Mouse (Mus musculus) cerebellum, postnatal 4 days (tissue): Measurements from ENCODE around the gene Trcg1.

ENCODE experiments used
- DNase-seq, 2 experiments: peaks; one replicate each; pipeline ENCODE4 v3.0.0; 2022; ENCODE audit warnings: low spot score in 2 of 2, mixed read lengths in 1 of 2

Trcg1 gene

GRCm38 (mm10) chr9:57261913-57262794 is 25.8 kb downstream of the Trcg1 start, which contains the start of gene 1700017B05Rik:
Gene 1700017B05Rik, minus strand, starts transcription at chr9:57262612.
- DNase-seq: peak; percentile 55 to 73

DNA sequence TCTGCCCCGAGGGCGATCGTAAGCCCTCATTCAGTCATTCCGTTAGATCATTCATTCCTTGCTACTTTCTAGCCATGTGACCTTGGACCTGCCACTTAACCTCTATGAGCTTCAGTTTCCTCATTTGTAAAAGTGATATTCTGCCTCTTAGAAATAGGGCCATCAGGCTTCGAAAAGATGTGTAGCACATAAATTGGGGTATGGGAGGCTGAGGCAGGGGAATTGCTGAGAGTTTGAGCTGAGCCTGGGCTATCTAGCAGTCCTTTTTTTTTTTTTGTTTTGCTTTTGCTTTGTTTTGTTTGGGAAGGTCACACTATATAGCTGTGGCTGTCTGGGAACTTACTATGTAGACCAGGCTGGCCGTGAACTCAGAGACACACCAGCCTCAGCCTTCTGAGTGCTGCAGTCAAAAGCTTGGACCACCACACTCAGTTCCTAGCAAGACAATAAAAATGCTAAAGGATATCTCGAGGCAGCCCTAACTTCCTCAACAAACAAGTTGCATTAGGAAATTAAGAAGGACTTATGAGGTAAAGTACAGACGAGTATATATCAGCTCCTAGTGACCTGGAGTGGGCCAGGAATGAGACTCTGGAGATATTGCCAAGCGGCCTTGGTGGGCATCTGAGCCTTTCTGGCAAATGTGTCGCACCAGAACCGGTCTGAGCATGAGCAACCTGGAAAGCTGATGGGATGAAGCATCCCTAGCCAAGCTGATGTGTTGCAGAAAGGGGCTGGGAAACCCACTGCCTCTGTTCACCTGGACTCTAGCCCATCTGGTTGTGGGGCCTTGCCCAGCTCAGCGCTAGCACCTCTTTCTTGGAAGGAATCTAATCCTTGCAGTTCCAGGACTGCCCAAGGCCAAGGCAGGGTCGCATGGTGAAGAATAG is 26.7 kb downstream of the Trcg1 start:
- DNase-seq: no peak

GRCm38 (mm10) chr9:57265125-57265524 is 28.8 kb downstream of the Trcg1 start:
- no peak for DNase-seq

DNA sequence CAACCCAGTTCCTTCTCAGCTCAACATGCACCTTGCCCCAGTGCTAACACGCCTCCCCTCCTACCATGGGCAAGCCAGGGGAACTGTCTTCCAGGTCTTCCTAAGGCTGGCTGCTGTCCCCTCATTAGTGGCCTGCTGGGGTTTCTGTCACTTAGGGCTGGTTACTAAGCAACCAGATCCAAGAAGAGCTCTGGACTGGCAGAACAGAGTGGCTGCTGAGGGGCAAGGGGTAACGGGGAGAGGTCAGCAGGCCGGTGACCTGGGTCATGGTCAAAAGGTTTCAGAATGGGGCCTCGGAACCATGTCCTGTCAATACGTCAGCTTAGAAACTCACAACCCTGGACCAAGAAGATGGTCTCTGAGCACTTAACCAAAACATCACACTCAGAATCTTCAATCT is 31.1 kb downstream of the Trcg1 start:
- no peak for DNase-seq

GRCm38 (mm10) chr9:57268078-57268477 is 31.7 kb downstream of the Trcg1 start:
- DNase-seq: no peak

DNA sequence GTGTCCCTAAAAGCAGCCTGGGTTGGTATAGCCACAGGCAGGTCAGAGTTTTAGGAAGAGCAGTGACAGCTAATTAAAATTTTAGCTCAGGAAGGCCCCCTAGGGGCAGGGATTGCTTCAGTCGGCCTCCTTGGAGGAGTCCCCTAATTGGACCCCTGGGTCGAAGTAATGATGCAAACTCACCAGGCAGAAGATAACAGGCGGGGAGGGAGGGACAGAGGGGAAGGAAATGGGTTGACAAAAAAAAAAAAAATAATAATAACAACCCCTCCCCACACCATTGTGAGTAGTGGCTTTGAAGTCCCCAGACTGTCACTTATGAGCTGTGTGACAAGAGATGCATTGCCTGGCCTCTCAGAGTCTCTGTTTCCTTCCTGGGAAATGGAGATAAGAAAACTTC is 32.2 kb downstream of the Trcg1 start:
- no peak for DNase-seq

- no peak for DNase-seq
Observed at GRCm38 (mm10) chr9:57269384-57269783, 33.0 kb downstream of the Trcg1 start.

- DNase-seq: no peak
Observed at GRCm38 (mm10) chr9:57270399-57270798, 34.0 kb downstream of the Trcg1 start.

GRCm38 (mm10) chr9:57271081-57271480 is 34.7 kb downstream of the Trcg1 start:
- DNase-seq: no peak

GRCm38 (mm10) chr9:57271837-57272562 is 35.6 kb downstream of the Trcg1 start:
- DNase-seq: no peak

DNA sequence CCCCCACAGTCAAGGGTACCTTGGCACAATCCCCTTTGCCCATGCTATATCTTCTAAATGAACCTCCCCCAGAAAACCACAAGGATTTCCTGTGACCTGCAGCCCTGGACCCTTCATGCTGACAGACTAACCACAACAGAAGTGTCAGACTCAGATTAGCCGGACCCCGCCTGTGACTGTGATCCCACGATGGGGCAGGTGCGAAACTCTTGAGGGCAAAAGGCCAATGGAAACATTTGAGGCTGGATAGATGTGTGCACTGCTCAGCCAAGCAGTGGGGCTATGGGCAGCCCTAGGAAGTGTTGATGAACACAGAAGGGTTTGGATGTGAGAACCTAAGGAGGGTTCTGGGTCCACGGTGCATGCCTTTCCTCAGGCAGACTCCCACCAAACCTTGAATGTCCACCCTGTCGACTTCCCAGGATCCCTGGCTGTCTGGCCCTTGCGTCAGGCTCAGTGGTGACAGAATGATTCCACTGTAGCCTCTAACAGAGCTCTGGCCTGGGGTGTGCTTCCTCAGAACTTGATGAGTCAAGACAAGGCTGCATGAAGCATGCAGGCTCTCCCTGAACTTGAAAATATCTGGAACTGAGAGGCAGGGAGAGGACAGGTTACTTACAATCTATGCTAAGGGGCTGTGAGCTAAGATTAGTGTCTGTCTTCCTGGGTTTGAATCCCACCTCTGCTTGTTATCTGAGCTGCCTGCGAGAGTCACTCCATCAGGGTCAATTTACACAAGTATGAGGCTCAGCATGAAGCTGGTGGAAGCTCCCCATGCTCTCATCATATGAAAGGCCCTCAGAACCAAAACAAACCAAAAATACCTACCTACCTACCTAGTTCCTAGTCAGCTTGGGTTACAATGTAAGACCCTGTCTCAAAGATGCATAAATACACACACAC is 36.8 kb downstream of the Trcg1 start:
- no peak for DNase-seq

- DNase-seq: no peak
Observed at GRCm38 (mm10) chr9:57273805-57274494, 37.6 kb downstream of the Trcg1 start.

DNA sequence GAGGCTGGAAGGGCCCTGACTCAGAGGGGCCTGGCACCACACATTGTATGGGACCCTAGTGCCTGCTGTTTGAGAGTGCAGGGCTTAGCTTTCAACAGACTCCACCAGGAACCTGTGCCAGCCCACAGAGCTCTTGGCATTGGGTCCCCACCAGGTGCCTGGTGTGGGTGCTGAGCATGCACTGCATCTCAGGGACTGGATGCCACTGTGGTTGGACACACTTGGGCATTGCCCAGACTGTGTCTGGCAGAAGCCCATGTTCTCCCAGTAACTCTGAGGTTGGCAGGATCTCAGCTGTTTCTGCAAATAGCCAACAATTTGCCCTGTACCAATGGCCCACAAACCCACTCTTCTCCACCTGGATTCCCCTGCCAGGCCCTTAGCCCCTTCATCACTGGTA is 40.0 kb downstream of the Trcg1 start:
- DNase-seq: no peak

DNA sequence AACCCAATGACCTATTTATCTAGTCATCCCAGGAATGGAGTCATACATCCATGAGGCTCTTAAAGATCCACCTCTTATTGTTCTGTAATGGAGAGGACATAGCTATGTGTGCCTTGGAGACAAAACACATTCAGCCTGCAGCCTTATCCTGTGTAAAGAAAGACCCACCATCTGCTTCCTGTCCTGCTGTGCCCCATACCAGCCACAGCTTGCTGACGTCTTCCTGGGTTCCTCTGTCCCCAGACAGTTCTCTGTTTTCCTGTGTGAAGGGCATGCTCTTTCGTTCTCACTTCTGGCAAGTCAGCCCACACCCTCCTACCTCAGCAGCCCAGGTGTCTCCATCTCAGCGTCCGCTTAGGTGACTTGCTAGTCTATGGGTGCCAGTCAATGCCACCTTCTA is 41.9 kb downstream of the Trcg1 start:
- no peak for DNase-seq

GRCm38 (mm10) chr9:57279441-57279840 is 43.1 kb downstream of the Trcg1 start:
- no peak for DNase-seq

DNA sequence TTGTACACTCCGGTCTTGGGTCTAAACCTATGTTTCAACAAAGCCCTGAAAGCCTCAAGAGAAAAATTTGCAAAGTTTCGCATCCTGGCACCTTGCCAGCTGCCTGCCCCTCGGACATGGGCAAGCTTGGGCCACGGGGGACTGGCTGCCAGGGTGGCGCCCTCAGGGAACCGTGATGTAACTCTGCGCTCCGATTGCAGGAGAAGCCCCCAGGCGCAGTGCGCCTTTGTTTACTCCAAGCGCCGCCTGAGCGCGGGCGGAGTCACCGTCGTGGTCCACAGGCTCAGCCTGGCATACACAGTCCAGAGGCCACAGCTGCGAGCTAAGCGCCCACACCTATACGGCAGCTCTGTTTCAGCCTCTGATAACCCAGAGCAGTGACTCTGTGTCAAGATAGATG is 45.2 kb downstream of the Trcg1 start:
- DNase-seq: peak in 1 of 2 experiments; percentile 28

DNA sequence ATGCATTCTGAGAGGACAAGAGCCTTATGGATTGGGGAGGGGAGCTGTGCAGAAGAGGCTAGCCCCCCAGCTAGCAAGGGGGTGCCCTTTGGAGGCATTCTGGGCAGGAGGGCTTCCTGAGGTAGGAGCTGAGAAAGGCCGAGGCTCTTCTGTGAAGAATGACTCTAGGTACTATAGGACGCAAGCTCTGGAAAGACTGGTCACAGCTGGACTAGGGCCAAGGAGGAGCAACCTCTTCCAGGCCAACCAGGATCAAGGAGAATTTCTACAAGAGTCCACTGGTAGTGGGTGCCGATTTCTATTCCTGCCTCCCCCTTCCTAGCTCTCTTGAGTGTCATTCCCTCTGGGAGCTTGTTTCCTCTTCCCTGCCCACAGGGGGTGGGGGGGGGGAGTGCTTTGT is 46.3 kb downstream of the Trcg1 start:
- DNase-seq: no peak

DNA sequence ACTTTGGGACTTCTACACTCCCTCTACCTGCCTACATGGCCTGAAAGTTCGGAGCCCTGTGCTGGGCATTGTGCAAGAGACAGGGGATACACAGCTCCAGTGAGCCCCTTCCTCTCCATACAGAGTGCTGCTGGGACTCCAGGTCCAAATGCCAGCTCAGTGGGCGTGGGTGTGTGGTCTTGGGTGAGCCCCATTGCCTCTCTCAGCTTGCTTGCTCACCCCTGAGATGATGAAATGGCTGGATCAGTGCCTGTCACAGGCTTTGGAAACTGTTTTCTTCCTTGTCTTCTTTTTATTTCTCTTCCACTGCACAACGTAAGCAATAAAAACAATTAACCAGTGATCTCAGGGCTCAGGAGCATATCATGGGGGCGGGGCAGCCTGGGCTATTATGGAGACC is 47.0 kb downstream of the Trcg1 start:
- no peak for DNase-seq

DNA sequence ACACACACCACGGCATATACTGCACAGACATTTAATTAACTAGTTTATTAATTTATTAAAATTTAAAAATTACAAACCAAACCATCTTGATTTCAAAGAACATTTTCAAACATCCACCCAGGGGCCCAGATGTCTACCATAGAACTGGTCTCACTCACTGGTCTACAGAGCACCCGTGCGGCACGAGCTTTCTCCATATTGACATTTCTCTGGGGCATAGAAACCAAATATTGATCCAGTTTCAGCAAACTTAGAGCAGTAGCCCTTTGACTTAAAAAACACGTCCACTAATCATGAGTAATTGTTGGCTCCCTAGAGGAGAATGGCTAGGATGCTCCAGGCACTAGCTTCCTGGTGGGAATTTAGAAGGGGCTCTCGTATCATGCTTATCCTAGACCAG is 50.8 kb downstream of the Trcg1 start:
- no peak for DNase-seq

- no peak for DNase-seq
Observed at GRCm38 (mm10) chr9:57294905-57295304, 58.5 kb downstream of the Trcg1 start.
